Mouse (Mus musculus) urinary bladder, postnatal 10 days (tissue): Measurements from ENCODE around the gene Tmem54.

Source experiments
- DNase-seq: peaks from one replicate; pipeline ENCODE4 v3.0.0; 2022; ENCODE audit warnings: low spot score

The Tmem54 gene

DNA sequence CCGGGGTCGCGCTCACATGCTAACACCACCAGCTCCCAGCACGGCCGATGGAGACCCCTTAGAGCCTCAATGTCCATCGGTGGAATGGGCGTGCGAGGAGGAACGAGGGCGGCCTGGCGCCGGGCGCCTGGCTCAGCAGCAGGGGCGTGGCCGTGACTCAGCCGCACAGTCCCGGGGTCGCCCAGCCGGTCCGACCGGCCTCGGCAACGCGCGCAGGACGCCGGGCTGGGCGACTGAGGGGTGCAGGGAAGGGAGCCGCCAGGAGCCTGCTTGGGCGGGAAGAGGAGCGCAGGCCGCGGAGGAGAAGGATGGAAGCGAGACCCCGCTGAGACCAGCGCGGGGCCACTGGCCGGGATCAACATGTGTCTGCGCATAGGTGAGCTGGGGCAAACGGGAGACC lies at the start of gene Tmem54:
Tmem54 (plus strand) TSS at position 193 of the 400 bp plus-strand sequence.
- DNase-seq = no peak

GRCm38 (mm10) chr4:129055562-129055961 lies 49.8 kb upstream of the Tmem54 start:
- no peak for DNase-seq

DNA sequence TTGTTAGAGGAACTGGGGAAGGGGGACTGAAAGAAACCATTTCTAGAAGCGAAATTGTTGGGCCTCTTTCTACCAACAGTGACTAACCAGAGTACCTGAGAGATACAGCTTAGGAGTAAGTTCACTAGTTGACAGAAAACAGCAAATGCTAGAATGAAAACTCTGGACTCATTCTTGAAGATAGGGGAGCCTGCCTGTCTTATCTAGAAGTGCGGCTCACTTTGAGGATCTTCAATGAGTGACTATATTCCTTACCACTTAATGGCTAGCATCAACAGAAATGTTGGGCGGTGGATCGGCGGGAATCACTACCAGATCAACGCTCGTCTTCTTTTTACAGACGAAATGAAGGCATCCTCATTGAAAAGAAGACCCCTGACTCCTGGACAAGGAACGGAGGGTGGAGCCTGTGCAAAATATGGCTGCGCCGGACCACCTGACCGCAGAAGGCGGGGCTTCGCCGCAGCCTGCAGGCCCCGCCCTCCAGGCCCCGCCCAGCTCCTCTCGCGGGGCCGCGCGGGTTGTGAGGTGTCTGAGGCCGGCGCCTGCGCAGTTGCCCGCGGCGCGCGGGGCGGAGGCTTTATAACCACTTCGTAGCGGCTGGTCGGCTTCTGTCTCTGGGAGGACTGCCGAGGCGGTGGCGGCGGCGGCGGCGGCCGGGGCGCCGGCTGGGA lies 47.7 kb upstream of the Tmem54 start:
- peak; percentile 86 for DNase-seq

GRCm38 (mm10) chr4:129058207-129059092 lies 46.9 kb upstream of the Tmem54 start, which contains the start of gene Rnf19b:
Gene Rnf19b (plus strand): TSS chr4:129058271.
- DNase-seq = no peak

DNA sequence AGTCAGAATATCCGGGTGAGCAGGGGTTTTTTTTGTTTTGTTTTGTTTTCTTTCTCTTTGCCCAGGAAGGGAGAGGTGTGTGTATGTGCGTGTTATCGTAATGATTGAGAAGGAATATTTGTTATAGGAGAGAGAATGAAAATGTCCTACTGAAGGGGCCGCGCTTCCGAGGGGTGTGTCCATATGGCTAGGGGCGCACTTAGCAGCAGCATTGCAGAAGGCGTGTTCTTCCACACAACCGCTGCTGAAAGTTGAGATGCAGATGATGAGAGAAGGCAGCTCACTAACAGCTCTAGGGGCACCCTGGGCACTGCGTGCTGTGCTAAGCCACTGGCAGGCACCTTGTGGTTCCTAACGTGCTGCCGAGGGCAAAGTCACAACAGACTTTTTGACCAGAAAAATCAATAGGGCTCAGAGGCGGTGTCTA lies 46.2 kb upstream of the Tmem54 start:
- DNase-seq = no peak

DNA sequence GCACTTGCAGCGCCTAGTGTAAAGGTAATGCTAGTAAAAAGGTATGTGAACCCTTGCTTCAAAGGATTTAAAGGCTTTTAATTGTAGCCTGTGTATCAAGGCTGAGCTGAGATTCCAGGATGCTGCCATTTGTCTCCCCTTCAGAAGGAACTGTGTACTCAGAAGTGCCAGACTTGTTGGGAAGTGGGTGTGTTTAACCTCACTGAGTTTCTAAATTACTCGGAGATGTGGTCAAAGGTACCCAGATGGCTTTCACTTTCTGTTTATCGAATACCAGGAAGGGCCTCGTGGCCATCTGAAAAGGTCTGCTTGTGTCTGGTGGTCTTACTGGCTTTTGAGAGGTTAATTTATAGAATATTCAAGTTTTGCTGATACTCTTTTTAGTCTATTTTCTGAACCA lies 45.4 kb upstream of the Tmem54 start:
- DNase-seq = no peak

DNA sequence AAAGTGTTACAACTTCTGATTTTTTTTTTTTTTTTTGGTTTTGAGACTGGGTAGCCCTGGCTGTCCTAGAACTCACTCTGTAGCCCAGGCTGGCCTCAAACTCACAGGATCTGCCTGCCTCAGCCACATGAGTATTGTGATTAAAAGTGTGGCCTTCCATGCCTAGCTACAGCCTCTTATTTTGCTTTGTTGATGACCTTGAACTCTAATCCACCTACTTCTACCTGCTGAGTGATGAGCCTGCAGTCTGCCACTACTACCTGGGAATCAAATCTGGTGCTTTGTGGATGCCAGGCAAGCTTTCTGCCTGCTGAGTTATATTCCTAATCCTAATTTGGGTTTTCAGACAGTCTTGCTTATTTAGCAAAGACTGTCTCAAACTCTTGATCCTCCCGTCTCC lies 43.9 kb upstream of the Tmem54 start:
- DNase-seq = no peak

DNA sequence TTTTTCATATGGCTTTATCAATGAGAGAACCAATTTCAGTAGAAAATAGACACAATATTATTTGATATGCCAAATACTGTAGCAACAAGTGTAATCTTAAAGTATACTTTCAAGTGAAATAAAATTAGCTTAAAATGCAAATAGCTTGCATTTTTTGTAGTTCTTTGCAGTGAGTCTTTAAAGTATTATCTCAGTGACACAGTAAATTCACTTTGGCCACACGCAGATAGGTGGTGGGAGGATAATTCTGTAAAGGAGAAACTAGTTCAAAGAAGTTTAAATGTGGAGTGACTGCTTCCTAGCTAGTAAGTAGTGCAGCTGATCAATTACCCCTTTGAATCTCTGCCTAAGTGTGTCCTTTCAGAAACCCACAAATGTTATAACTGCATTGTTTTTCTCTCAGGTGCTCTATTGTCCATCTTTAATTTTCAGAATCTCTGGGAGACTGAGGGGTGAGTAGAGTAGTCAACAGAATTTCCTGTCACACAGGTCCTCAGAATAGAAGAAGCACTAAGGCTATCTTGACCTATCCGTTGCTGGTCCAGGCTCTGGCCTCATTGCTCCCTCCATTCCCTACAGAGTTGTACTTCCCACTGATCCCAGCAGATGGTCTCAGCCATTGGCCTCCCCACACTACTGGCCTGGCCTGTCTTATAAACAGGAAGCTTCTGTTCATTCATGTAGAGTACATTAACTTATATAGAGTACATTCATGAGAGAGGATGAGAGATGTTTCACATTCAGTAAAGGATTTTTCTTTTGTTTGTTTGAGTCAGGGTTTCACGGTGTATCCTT lies 42.9 kb upstream of the Tmem54 start:
- no peak for DNase-seq

DNA sequence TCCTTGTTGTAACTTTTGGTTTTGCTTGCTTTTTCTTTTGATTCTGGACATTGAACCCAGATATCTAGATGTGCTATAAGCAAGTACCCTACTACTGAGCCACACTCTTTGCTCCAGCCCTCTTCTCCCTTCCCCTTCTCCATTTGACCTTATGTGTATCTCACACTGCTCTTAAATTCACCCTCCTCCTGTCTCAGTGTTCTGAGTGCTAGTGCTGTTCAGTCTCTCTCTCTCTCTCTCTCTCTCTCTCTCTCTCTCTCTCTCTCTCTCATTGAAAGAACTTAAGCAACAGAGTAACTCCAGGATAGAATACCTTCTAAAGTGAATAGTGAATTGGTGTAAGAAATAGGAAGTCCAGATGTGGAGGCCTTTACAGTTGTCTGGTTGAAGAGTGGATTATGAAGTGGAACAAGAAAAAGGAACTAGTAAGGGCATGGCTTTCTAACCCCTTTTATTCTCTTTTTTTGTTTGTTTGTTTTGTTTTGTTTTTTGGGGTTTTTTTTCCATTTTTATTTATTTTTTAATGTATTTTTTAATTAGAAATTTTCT lies 39.6 kb upstream of the Tmem54 start:
- no peak for DNase-seq

DNA sequence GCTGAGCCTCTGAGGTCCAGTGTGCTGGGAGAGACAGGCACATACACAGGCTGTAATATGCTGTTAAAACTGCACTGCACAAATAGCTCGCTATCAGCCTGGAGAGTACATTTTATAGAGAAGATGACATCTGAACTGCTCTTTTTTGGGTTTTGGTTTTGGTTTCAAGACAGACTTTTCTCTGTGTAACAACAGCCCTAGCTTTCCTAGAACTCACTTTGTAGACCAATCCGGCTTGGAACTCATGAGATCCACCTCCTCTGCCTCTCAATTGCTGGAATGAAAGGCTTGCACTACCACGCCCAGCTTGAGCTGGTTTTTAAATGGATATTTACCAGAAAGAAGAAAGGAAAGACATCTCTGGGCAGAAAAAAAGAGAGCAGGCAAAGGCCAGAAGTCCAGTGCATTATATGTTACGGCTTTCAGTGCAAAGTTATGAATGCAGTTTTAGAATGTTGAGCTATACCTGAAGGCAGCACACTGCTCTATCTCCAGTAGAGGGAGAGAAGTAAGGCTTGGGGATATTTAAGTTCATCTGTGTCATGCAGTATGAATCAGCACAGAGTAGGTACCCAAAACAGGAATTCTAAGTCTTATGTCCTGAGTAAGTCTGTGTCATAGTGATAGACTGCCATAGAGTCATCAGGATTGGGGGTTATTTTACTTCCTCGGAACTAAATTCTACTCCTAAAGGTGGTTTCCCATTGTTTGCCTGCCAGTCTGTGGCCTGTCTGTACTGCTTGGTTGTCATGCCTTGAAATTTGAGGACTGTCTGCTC lies 37.5 kb upstream of the Tmem54 start:
- DNase-seq = no peak

- DNase-seq = no peak
These were observed 36.5 kb upstream of the Tmem54 start for GRCm38 (mm10) chr4:129068848-129069247.

DNA sequence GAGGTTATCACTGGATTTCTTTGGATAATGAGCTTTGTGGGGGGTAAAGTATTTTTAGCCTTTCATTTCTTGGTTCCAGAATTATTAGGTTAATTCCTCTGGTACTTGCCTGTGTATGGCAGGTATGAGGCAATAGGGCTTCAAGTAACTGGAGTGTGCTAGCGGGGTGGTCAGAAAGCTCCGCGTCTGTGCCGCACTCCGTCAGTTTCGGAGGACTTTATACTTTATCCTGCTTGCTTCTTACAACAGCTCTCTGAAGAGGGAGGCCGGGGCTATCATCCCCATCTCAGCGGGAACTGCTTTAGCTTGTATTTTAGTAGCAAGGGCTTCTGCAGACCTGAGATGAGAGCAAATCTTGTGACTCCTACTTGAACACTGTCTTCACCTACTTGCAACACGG lies 26.2 kb upstream of the Tmem54 start:
- no peak for DNase-seq

DNA sequence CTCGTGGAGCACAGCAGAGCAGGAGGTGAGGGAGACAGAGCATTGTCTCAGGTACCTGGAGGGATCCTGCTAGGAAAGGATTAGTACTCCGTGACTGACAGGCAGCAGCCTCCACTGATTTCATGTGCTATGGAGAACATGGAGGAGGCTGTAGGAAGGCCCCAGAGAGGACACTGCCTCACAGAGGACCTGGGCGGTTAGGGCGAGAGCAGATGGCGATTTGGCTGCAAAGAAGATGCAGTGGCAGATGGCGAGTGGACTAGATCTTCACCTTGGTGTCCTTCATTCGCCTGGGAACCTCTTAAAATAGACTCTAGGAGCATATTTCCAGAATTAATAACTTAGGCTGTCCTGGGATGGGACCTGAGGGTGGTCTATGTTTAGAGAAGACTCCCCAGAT lies 24.3 kb upstream of the Tmem54 start:
- no peak for DNase-seq

- DNase-seq = no peak
These were observed 23.8 kb upstream of the Tmem54 start for GRCm38 (mm10) chr4:129081512-129081911.

DNA sequence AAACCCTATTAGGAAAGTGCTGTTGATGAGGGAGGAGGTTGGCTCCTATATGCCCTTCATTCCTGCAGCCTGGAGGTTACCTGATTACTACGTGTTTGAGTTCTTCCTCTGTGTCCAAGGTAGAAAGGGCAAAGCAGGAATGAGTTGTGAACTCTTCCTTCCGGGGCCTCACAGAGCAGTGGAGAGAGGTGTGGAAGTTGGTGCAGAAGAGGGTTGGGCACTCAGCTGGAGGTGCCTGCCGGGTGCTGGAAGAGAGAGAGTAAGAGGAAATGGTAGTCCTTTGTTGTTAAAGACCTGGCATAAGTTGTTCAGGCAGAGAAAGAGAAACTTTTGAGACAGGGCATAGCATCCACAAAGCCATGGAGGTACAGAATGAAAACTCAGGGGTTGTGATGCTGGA lies 23.4 kb upstream of the Tmem54 start:
- DNase-seq = no peak

GRCm38 (mm10) chr4:129082379-129083115 lies 22.8 kb upstream of the Tmem54 start:
- DNase-seq = no peak

DNA sequence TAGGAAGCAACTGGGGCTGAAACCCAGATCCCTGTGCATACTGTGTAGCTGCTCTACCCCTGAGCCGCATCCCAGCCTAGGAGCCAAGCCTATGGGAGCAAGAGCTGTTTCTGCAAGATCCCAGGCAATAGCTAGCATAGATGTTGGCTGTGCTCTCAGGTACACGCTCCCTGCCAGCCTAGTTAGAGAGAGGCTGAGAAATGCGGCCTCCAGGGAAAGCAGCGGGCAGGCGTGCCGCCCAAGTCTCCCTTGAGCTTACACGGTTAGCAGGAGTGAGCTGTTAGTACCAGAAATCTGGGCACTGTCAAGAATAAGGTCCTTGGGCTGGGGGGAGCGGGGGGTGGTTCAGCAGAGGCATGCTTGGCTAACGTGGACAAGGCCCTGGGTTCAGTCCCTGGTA lies 20.5 kb upstream of the Tmem54 start:
- no peak for DNase-seq

DNA sequence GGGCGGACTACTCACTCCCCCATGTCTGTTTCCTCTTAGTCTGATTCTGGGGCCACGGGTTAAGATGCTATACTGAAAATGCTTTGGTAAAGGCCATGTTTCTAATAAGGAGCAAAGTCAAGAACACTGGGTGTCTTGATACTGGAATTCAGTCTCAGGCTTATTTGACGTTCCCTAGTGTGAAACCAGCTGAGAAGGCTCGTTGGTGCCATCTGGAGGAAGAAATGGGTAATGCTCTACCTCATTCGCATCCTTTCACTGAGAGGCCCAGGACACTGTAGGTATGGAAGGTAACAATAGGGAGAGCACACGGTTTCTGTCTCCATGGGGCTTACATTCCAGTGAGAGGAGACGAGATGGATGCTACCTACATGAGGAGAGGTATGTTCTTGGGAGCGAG lies 19.3 kb upstream of the Tmem54 start:
- DNase-seq = no peak

- no peak for DNase-seq
These were observed 17.5 kb upstream of the Tmem54 start for GRCm38 (mm10) chr4:129087850-129088249.

GRCm38 (mm10) chr4:129095276-129095675 lies 10.1 kb upstream of the Tmem54 start:
- no peak for DNase-seq

GRCm38 (mm10) chr4:129097006-129097405 lies 8.3 kb upstream of the Tmem54 start:
- DNase-seq = no peak
